Mouse (Mus musculus) midbrain, embryonic 13.5 days (tissue): ENCODE measurements around the gene Gata1. TPM values are rescaled to one million over a fixed set of nuclear protein-coding genes. Genes with fewer than 3 reads are reported as not detected.
"Not testable (repeated sequence)": the region's sequence is repeated elsewhere in the genome, so short reads cannot be mapped to it uniquely, and the experiment has no call there.

Source experiments
- ATAC-seq: fragments of 200-750 bp; cut with Nextera tagmentation; 2 replicates; pipeline ENCODE4 v1.8.0; 2017; ENCODE audit warnings: mild to moderate bottlenecking, moderate TSS enrichment, moderate library complexity
- H3K27ac ChIP-seq: fragments of 300-500 bp; sonication (generic); 2 replicates; pipeline ENCODE4 v1.5.1; 2015; ENCODE audit warnings: inconsistent platforms, mild to moderate bottlenecking, moderate library complexity
- H3K27me3 ChIP-seq: fragments of 300-500 bp; sonication (generic); 2 replicates; pipeline ENCODE4 v1.6.1; 2015; ENCODE audit warnings: mild to moderate bottlenecking, inconsistent platforms
- H3K36me3 ChIP-seq: fragments of 300-500 bp; sonication (generic); 2 replicates; pipeline ENCODE4 v1.6.1; 2015; ENCODE audit warnings: mild to moderate bottlenecking, inconsistent platforms
- H3K4me1 ChIP-seq: fragments of 300-500 bp; sonication (generic); replicated peaks from 2 replicates; pipeline ENCODE4 v1.6.1; 2015; ENCODE audit warnings: inconsistent platforms
- H3K4me2 ChIP-seq: fragments of 300-500 bp; sonication (generic); replicated peaks from 2 replicates; pipeline ENCODE4 v1.6.1; 2015; ENCODE audit warnings: moderate library complexity, mild to moderate bottlenecking, inconsistent platforms
- H3K4me3 ChIP-seq: fragments of 300-500 bp; sonication (generic); replicated peaks from 2 replicates; pipeline ENCODE4 v1.5.1; 2015; ENCODE audit warnings: mild to moderate bottlenecking, inconsistent platforms
- H3K9ac ChIP-seq: fragments of 300-500 bp; sonication (generic); replicated peaks from 2 replicates; pipeline ENCODE4 v1.6.1; 2015; ENCODE audit warnings: mild to moderate bottlenecking, inconsistent platforms
- H3K9me3 ChIP-seq: fragments of 300-500 bp; sonication (generic); 2 replicates; pipeline ENCODE4 v1.6.1; 2016; ENCODE audit warnings: mild to moderate bottlenecking, inconsistent platforms
- WGBS: fragments of 180-500 bp; shearing (Covaris S2); methylation state at CpG from one replicate; pipeline ENCODE4 v1.1.7; 2015; 5-methylcytosine and 5-hydroxymethylcytosine counted together
- polyA plus RNA-seq: library from polyadenylated mRNA; unstranded; fragments of >200 nt; fragmentation: Nextera tagmentation; extraction: Ambion mirVana; gene quantifications from 2 replicates; pipeline ENCODE4 v1.2.1, GENCODE M21; 2015

Gene Gata1
- polyA plus RNA-seq, 1 experiment from 2014 or later: 0.24 TPM

- peaks cover 4% of the 10 kb centered on the region; the same call in 1 of the 2 replicates for H3K9me3 ChIP-seq
- H3K4me2 ChIP-seq: peak within 1 kb of the TSS; percentile 68
- peak within 1 kb of the TSS; percentile 86 for H3K27ac ChIP-seq
- peaks cover 20% of the 10 kb centered on the region for H3K4me1 ChIP-seq
- H3K27me3 ChIP-seq: peaks cover 11% of the 10 kb centered on the region; the same call in 1 of the 2 replicates
- WGBS: 24% methylated on average over 24 of the region's 40 CpGs
- peaks cover 11% of the 10 kb centered on the region; the same call in 1 of the 2 replicates for H3K36me3 ChIP-seq
- ATAC-seq: peak; percentile 91
- peak within 1 kb of the TSS; percentile 48 for H3K4me3 ChIP-seq
- H3K9ac ChIP-seq: peak within 1 kb of the TSS; percentile 72
Observed at GRCm38 (mm10) chrX:7919601-7920383, 58.1 kb downstream of the Gata1 start, which contains the start of gene Pcsk1n. Gene Pcsk1n (plus strand): TSS chrX:7919822.

GRCm38 (mm10) chrX:7917960-7918359 is 59.9 kb downstream of the Gata1 start:
- H3K4me1 ChIP-seq: peaks cover 18% of the 10 kb centered on the region
- H3K9ac ChIP-seq, H3K36me3 ChIP-seq, H3K27me3 ChIP-seq, H3K4me2 ChIP-seq, H3K4me3 ChIP-seq, ATAC-seq, H3K9me3 ChIP-seq, H3K27ac ChIP-seq: not testable (repeated sequence)
- WGBS: 72% methylated on average over 6 of the region's 6 CpGs

GRCm38 (mm10) chrX:7915669-7916068 is 62.2 kb downstream of the Gata1 start:
- WGBS: 43% methylated on average over 3 of the region's 3 CpGs
- not testable (repeated sequence) for H3K9me3 ChIP-seq, H3K27ac ChIP-seq, ATAC-seq, H3K4me3 ChIP-seq, H3K27me3 ChIP-seq, H3K9ac ChIP-seq, H3K4me1 ChIP-seq, H3K4me2 ChIP-seq, H3K36me3 ChIP-seq

GRCm38 (mm10) chrX:7910473-7910872 is 67.4 kb downstream of the Gata1 start:
- Histone ChIP-seq H3K36me3 (peaks cover 16% of the 10 kb centered on the region), H3K4me2 (no peak overlapping the region), H3K27ac (no peak overlapping the region), H3K4me1 (no peaks in the 10 kb centered on the region), H3K27me3 (no peaks in the 10 kb centered on the region), H3K4me3 (no peak overlapping the region), H3K9me3 (no peaks in the 10 kb centered on the region), H3K9ac (no peak overlapping the region)
- ATAC-seq: peak; percentile 48; the same call in 1 of the 2 replicates
- 51% methylated on average over 6 of the region's 6 CpGs for WGBS

Other genes with a start within 250 kb of the Gata1 start
- 110 and 111 TPM in 2 replicates for gene Praf2, start 249.6 kb downstream of the Gata1 start, polyA plus RNA-seq
- gene Ccdc120, start 227.2 kb downstream of the Gata1 start, polyA plus RNA-seq: 46.0 and 51.0 TPM in 2 replicates
- gene Tfe3, start 215.5 kb downstream of the Gata1 start, polyA plus RNA-seq: 25.3 and 30.4 TPM in 2 replicates
- 76.5 and 81.7 TPM in 2 replicates for gene Gripap1, start 188.3 kb downstream of the Gata1 start, polyA plus RNA-seq
- gene Kcnd1, start 155.8 kb downstream of the Gata1 start, polyA plus RNA-seq: 1.4 and 2.1 TPM in 2 replicates
- 46.4 and 53.2 TPM in 2 replicates for gene Otud5, start 136.7 kb downstream of the Gata1 start, polyA plus RNA-seq
- gene Pim2, start 99.8 kb downstream of the Gata1 start, polyA plus RNA-seq: 20.8 and 21.9 TPM in 2 replicates
- gene Slc35a2, start 94.0 kb downstream of the Gata1 start, polyA plus RNA-seq: 34.6 and 41.5 TPM in 2 replicates
- 216 and 236 TPM in 2 replicates for gene Pqbp1, start 78.8 kb downstream of the Gata1 start, polyA plus RNA-seq
- gene Timm17b, start 78.7 kb downstream of the Gata1 start, polyA plus RNA-seq: 171 and 173 TPM in 2 replicates
- not detected in 2 replicates for gene Gm10491, start 70.2 kb downstream of the Gata1 start, polyA plus RNA-seq
- not detected in 2 replicates for gene Gm10490, start 68.5 kb downstream of the Gata1 start, polyA plus RNA-seq
- 164 and 172 TPM in 2 replicates for gene Pcsk1n, start 58.2 kb downstream of the Gata1 start, polyA plus RNA-seq
- 0.24 TPM in 1 of 2 replicates, not detected in the other for gene Eras, start 49.5 kb downstream of the Gata1 start, polyA plus RNA-seq
- gene Hdac6, start 30.2 kb downstream of the Gata1 start, polyA plus RNA-seq: 76.7 and 78.2 TPM in 2 replicates
- 0.26 TPM in 1 of 2 replicates, not detected in the other for gene Glod5, start 40.4 kb upstream of the Gata1 start, polyA plus RNA-seq
- gene Suv39h1, start 96.7 kb upstream of the Gata1 start, polyA plus RNA-seq: 49.9 and 50.4 TPM in 2 replicates
- gene Was, start 112.4 kb upstream of the Gata1 start, polyA plus RNA-seq: 0.15 TPM in 1 of 2 replicates, not detected in the other
- 56.8 and 58.0 TPM in 2 replicates for gene Wdr13, start 154.8 kb upstream of the Gata1 start, polyA plus RNA-seq
- 358 and 422 TPM in 2 replicates for gene Rbm3, start 167.8 kb upstream of the Gata1 start, polyA plus RNA-seq
- gene Tbc1d25, start 198.1 kb upstream of the Gata1 start, polyA plus RNA-seq: 17.5 and 19.0 TPM in 2 replicates
- 29.3 and 36.7 TPM in 2 replicates for gene Ebp, start 215.4 kb upstream of the Gata1 start, polyA plus RNA-seq
- 40.5 and 41.9 TPM in 2 replicates for gene Porcn, start 228.5 kb upstream of the Gata1 start, polyA plus RNA-seq